Mouse (Mus musculus): ENCODE measurements around the gene Htr2b. TPM values are rescaled to one million over a fixed set of nuclear protein-coding genes. Genes with fewer than 3 reads are reported as not detected.

Htr2b gene
- polyA plus RNA-seq, 1 experiment, result 0.28 TPM

DNA sequence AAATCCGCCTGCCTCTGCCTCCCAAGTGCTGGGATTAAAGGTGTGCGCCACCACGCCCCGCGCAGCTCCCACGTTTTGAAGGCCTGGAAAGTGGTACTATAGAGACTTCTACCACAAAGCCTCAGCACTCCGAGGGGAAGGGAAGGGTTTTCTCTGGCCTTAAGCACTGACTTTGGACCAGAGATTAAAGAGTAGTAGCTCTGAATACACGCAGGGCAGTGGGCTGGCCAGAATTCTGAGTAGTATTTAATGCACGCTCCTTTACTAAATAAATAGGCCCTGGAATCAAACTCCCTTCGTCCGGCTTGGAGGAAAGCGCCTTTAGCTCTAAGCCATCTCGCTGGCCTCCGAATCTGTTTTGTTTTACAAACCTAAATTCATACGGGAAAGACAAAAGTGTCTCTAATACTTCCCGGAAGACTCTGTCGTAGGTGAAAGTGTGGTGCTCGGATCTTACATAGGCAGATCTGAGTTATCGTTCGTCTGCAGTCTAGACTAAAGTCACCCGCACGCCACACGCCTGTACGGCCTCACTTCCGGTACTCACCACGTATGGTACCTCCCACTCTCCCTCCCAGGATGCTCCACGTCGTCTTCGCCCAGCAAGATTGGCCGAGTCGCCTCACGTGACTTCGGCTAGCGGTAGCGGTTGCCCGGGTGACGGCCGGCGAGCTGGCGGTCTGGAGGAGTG lies 42.5 kb upstream of the Htr2b start, which contains the start of gene Armc9:
Armc9 (plus strand) TSS at position 648 of the 691 bp plus-strand sequence.
- 3% methylated on average over 40 of the region's 40 CpGs for WGBS
- H3K4me3 ChIP-seq (ENCODE audit: control insufficient read depth, insufficient read depth, low read length), result peak within 1 kb of the TSS; percentile 68
- TF ChIP-seq CTCF (IDR thresholded peaks at IDR 0.05; ENCODE audit: borderline replicate concordance, control insufficient read depth, extremely low read depth, insufficient read depth, low read length, poor library complexity) (0 out of 2 replicates have a peak, but pooled peaks have one; percentile 36), POLR2A (IDR thresholded peaks at IDR 0.05; ENCODE audit: control insufficient read depth, extremely low read depth, insufficient read depth, low read length, poor library complexity) (peak; percentile 66)

DNA sequence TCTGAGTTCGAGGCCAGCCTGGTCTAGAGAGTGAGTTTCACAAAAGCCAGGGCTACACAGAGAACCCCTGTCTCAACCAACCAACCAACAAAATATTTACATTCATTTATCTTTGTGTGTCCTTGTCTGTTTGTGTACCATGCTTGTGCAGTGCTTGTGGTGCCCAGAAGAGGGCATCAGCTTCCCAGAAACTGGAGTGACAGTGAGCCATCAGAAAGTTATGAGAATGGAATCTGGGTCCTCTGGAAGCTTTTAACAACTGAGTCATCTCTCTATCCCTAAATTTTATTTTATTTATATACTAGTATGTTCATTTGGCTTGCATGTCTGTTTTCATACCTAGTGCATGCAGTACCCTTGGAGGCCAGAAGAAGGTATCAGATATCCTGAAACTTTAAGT lies 40.8 kb upstream of the Htr2b start:
- WGBS, result 94% methylated on average over 1 of the region's 1 CpGs
- no peaks in the 10 kb centered on the region for H3K36me3 ChIP-seq (ENCODE audit: control insufficient read depth, insufficient read depth, low read length)
- peaks cover 10% of the 10 kb centered on the region for H3K4me1 ChIP-seq (replicated peaks; ENCODE audit: control insufficient read depth, insufficient read depth, low read length)
- H3K27me3 ChIP-seq (ENCODE audit: control insufficient read depth, insufficient read depth, low read length), result no peaks in the 10 kb centered on the region
- no peak overlapping the region for H3K4me3 ChIP-seq (ENCODE audit: control insufficient read depth, insufficient read depth, low read length)
- peak; percentile 24 for DNase-seq
- no peak overlapping the region for H3K27ac ChIP-seq (ENCODE audit: control insufficient read depth, insufficient read depth, low read length)
- no peak for TF ChIP-seq CTCF (IDR thresholded peaks at IDR 0.05; ENCODE audit: borderline replicate concordance, control insufficient read depth, extremely low read depth, insufficient read depth, low read length, poor library complexity)
- no peak for TF ChIP-seq POLR2A (IDR thresholded peaks at IDR 0.05; ENCODE audit: control insufficient read depth, extremely low read depth, insufficient read depth, low read length, poor library complexity)

More for the DNA sequence above, 42.5 kb upstream of the Htr2b start, which contains the start of gene Armc9:
- peaks cover 10% of the 10 kb centered on the region for H3K4me1 ChIP-seq (replicated peaks; ENCODE audit: control insufficient read depth, insufficient read depth, low read length)
- H3K27ac ChIP-seq (ENCODE audit: control insufficient read depth, insufficient read depth, low read length), result peak within 1 kb of the TSS; percentile 70
- peak; percentile 97 for DNase-seq
- no peaks in the 10 kb centered on the region for H3K36me3 ChIP-seq (ENCODE audit: control insufficient read depth, insufficient read depth, low read length)
- H3K27me3 ChIP-seq (ENCODE audit: control insufficient read depth, insufficient read depth, low read length), result no peaks in the 10 kb centered on the region

DNA sequence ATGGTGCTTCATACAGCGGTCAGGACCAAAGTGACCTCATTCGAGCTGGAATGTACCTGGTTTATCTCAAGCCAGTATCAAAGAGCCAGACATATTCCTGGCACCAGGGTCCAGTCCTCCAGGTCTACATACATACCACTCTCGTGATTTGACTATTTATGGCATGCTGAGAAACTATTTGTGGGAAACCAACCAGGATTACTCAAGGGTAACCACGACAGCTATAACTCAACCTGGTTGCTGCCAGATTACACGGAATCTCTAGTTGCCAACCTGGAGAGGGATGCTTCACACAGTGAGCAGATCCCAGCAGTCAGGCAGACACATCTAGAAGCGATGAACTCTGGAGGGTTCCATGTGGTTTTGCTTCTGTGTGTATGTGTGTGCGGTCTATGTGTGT lies 39.6 kb upstream of the Htr2b start:
- no peak for DNase-seq
- TF ChIP-seq POLR2A (IDR thresholded peaks at IDR 0.05; ENCODE audit: control insufficient read depth, extremely low read depth, insufficient read depth, low read length, poor library complexity), result no peak
- no peak for TF ChIP-seq CTCF (IDR thresholded peaks at IDR 0.05; ENCODE audit: borderline replicate concordance, control insufficient read depth, extremely low read depth, insufficient read depth, low read length, poor library complexity)
- no peaks in the 10 kb centered on the region for H3K36me3 ChIP-seq (ENCODE audit: control insufficient read depth, insufficient read depth, low read length)
- WGBS, result 87% methylated on average over 7 of the region's 7 CpGs
- no peak overlapping the region for H3K27ac ChIP-seq (ENCODE audit: control insufficient read depth, insufficient read depth, low read length)
- H3K4me1 ChIP-seq (replicated peaks; ENCODE audit: control insufficient read depth, insufficient read depth, low read length), result peaks cover 10% of the 10 kb centered on the region
- H3K27me3 ChIP-seq (ENCODE audit: control insufficient read depth, insufficient read depth, low read length), result no peaks in the 10 kb centered on the region
- H3K4me3 ChIP-seq (ENCODE audit: control insufficient read depth, insufficient read depth, low read length), result no peak overlapping the region

DNA sequence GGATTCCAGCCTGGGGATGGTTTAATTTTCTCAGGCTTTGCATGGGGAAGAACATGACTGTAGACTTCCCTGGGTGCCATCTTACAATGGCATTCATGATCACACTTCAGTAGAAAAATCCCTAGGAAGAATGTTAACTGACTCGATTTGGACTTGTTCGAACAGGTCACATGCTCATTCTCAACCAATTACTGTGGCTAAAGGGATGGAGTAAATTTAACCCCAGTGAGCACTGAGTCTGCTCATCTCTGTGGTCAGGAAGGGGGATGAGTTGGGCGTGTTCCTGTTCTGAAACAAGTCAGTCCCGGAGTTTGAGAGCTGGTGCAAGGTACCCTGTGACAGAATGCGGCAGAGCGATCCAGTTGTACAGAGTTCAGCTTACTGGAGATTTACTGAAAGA lies 39.2 kb upstream of the Htr2b start:
- TF ChIP-seq CTCF (IDR thresholded peaks at IDR 0.05; ENCODE audit: borderline replicate concordance, control insufficient read depth, extremely low read depth, insufficient read depth, low read length, poor library complexity) (no peak), POLR2A (IDR thresholded peaks at IDR 0.05; ENCODE audit: control insufficient read depth, extremely low read depth, insufficient read depth, low read length, poor library complexity) (no peak)
- no peak overlapping the region for H3K4me3 ChIP-seq (ENCODE audit: control insufficient read depth, insufficient read depth, low read length)
- H3K4me1 ChIP-seq (replicated peaks; ENCODE audit: control insufficient read depth, insufficient read depth, low read length), result peaks cover 10% of the 10 kb centered on the region
- WGBS, result 66% methylated on average over 6 of the region's 6 CpGs
- no peaks in the 10 kb centered on the region for H3K36me3 ChIP-seq (ENCODE audit: control insufficient read depth, insufficient read depth, low read length)
- H3K27ac ChIP-seq (ENCODE audit: control insufficient read depth, insufficient read depth, low read length), result no peak overlapping the region
- no peak for DNase-seq
- no peaks in the 10 kb centered on the region for H3K27me3 ChIP-seq (ENCODE audit: control insufficient read depth, insufficient read depth, low read length)

DNA sequence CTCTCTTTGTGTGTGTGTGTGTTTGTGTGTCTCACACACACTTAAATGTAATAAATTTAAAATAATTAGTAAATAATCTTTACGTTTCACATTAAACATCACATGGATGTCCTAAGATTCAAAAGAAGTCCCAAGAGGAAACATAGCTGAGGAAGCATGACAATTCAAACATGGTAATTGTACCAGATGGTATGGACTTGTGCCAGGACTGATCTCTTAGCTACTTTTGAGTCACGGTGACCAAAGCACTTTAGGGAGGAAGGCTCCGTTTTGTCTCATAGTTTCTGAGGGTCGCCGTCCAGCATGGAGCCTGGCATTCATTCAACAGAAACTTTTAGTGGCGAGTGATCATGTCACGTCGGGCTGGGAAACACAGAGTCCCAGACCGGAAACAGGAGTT lies 36.4 kb upstream of the Htr2b start:
- Histone ChIP-seq H3K27me3 (ENCODE audit: control insufficient read depth, insufficient read depth, low read length) (no peaks in the 10 kb centered on the region), H3K4me3 (ENCODE audit: control insufficient read depth, insufficient read depth, low read length) (no peak overlapping the region), H3K36me3 (ENCODE audit: control insufficient read depth, insufficient read depth, low read length) (no peaks in the 10 kb centered on the region), H3K4me1 (replicated peaks; ENCODE audit: control insufficient read depth, insufficient read depth, low read length) (no peaks in the 10 kb centered on the region), H3K27ac (ENCODE audit: control insufficient read depth, insufficient read depth, low read length) (no peak overlapping the region)
- WGBS, result 84% methylated on average over 9 of the region's 9 CpGs
- TF ChIP-seq CTCF (IDR thresholded peaks at IDR 0.05; ENCODE audit: borderline replicate concordance, control insufficient read depth, extremely low read depth, insufficient read depth, low read length, poor library complexity) (no peak), POLR2A (IDR thresholded peaks at IDR 0.05; ENCODE audit: control insufficient read depth, extremely low read depth, insufficient read depth, low read length, poor library complexity) (no peak)
- no peak for DNase-seq

DNA sequence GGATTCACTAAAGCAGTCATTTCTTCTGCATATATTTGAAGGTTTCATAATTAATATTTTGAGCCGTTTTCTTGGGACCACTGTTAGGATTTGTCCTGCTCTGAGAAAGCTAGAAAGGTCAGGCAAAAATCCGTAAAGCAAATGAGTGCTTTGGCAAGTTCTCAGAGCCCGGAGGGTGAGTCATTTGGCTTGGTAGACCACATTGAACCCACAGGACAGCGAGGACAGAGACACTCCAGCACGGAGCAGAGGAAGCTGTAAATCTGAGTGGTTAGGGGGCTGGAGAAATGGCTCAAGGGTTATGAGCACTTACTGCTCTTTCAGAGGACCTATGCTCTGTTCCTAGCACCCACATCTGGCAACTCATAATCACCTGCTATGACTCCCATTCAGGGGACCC lies 35.8 kb upstream of the Htr2b start:
- no peaks in the 10 kb centered on the region for H3K4me1 ChIP-seq (replicated peaks; ENCODE audit: control insufficient read depth, insufficient read depth, low read length)
- no peaks in the 10 kb centered on the region for H3K27me3 ChIP-seq (ENCODE audit: control insufficient read depth, insufficient read depth, low read length)
- no peak for DNase-seq
- H3K4me3 ChIP-seq (ENCODE audit: control insufficient read depth, insufficient read depth, low read length), result no peak overlapping the region
- no peak overlapping the region for H3K27ac ChIP-seq (ENCODE audit: control insufficient read depth, insufficient read depth, low read length)
- 22% methylated on average over 5 of the region's 5 CpGs for WGBS
- no peaks in the 10 kb centered on the region for H3K36me3 ChIP-seq (ENCODE audit: control insufficient read depth, insufficient read depth, low read length)
- TF ChIP-seq POLR2A (IDR thresholded peaks at IDR 0.05; ENCODE audit: control insufficient read depth, extremely low read depth, insufficient read depth, low read length, poor library complexity) (no peak), CTCF (IDR thresholded peaks at IDR 0.05; ENCODE audit: borderline replicate concordance, control insufficient read depth, extremely low read depth, insufficient read depth, low read length, poor library complexity) (no peak)

Measured in thymus, adult 2 months (tissue).